Mouse (Mus musculus): ENCODE measurements around the gene Atg4b. TPM values are rescaled to one million over a fixed set of nuclear protein-coding genes. Genes with fewer than 3 reads are reported as not detected.

Gene Atg4b
- total and polyA plus RNA-seq, 2 experiments from 2014 or later = 39.3 to 81.8 TPM

DNA sequence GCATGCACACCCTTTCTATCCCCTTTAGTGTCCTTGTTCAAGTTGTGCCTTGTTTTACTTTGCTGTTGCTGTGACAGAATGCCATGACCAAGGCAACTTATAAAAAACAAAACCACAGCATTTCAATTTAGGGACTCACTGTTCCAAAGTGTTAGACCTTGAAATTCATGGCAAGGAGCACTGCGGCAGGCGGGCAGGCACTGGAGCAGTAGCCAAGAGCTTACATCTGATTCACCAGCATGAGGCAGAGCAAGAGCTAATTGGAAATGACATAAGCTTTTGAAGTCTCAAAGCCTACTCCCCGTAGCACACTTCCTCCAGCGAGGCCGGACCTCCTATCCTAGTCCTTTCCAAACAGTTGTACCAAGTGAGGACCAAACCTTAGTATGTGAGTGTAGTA is 25.4 kb downstream of the Atg4b start:
- no peak overlapping the region for H3K9ac ChIP-seq (replicated peaks; ENCODE audit: low read length, poor library complexity, severe bottlenecking)
- H3K9me3 ChIP-seq (ENCODE audit: low read length) = no peaks in the 10 kb centered on the region
- no peak for ATAC-seq (ENCODE audit: low FRiP score)
- H3K4me1 ChIP-seq (ENCODE audit: insufficient read depth, low read length) = no peaks in the 10 kb centered on the region
- no peak for TF ChIP-seq CTCF (IDR thresholded peaks at IDR 0.05)
- H3K27ac ChIP-seq (ENCODE audit: low read depth, low read length) = no peak overlapping the region
- WGBS = 82% methylated on average over 5 of the region's 5 CpGs
- H3K27me3 ChIP-seq (ENCODE audit: insufficient read depth, low read length) = no peaks in the 10 kb centered on the region
- H3K4me2 ChIP-seq (ENCODE audit: low read depth, low read length, poor library complexity, severe bottlenecking) = no peak overlapping the region
- H3K4me3 ChIP-seq (ENCODE audit: low read depth, low read length) = no peak overlapping the region
- DNase-seq (ENCODE audit: low spot score) = no peak
- H3K36me3 ChIP-seq (ENCODE audit: insufficient read depth, low read length) = peaks cover 60% of the 10 kb centered on the region

DNA sequence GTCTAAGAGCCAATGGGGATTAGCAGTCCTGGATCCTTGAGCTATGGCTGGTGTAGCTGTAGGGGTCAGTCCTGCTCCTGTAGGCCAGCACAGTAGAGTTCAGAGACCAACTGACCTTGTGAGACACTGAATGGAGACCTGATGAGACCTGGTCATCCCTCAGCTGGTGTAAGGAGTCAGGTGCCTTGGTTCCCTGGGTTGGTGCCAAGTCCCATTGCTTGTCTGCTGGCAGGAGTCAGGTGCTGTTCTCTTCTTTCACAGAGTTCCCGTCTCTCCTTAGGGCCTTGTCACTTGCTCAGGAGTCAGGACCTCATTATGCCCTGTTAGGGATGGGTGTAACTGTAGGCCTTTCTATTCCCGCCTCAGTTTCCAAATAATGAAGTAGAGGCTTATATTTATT is 35.6 kb downstream of the Atg4b start:
- no peaks in the 10 kb centered on the region for H3K27me3 ChIP-seq (ENCODE audit: insufficient read depth, low read length)
- no peaks in the 10 kb centered on the region for H3K9me3 ChIP-seq (ENCODE audit: low read length)
- peaks cover 66% of the 10 kb centered on the region for H3K36me3 ChIP-seq (ENCODE audit: insufficient read depth, low read length)
- H3K4me3 ChIP-seq (ENCODE audit: low read depth, low read length) = no peak overlapping the region
- no peaks in the 10 kb centered on the region for H3K4me1 ChIP-seq (ENCODE audit: insufficient read depth, low read length)
- H3K9ac ChIP-seq (replicated peaks; ENCODE audit: low read length, poor library complexity, severe bottlenecking) = no peak overlapping the region
- H3K27ac ChIP-seq (ENCODE audit: low read depth, low read length) = no peak overlapping the region
- no peak for ATAC-seq (ENCODE audit: low FRiP score)
- TF ChIP-seq CTCF (IDR thresholded peaks at IDR 0.05) = no peak
- 95% methylated on average over 2 of the region's 2 CpGs for WGBS
- no peak for DNase-seq (ENCODE audit: low spot score)
- no peak overlapping the region for H3K4me2 ChIP-seq (ENCODE audit: low read depth, low read length, poor library complexity, severe bottlenecking)

DNA sequence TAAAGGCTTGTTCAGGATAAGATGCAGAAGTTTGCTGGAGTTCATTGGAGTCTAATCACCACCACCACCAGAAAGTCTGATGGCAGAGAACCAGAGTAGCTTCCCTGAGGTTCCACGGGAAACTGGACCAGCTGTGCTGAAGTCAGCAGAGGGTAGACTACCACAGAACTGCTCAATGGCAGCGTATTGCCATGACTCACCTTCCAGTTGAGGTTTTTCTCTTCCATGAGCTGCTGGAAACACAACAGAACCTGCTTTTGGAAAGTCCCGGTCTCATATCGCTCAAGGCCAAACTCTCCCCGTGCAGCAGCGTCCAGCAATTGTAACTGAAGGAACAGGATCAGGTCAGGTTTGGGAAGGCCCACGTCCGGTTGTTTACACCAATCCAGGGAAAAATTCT is 43.2 kb downstream of the Atg4b start:
- Histone ChIP-seq H3K4me2 (ENCODE audit: low read depth, low read length, poor library complexity, severe bottlenecking) (no peak overlapping the region), H3K27ac (ENCODE audit: low read depth, low read length) (no peak overlapping the region), H3K36me3 (ENCODE audit: insufficient read depth, low read length) (peaks cover 37% of the 10 kb centered on the region), H3K4me3 (ENCODE audit: low read depth, low read length) (no peak overlapping the region), H3K9ac (replicated peaks; ENCODE audit: low read length, poor library complexity, severe bottlenecking) (no peak overlapping the region), H3K9me3 (ENCODE audit: low read length) (no peaks in the 10 kb centered on the region), H3K27me3 (ENCODE audit: insufficient read depth, low read length) (no peaks in the 10 kb centered on the region), H3K4me1 (ENCODE audit: insufficient read depth, low read length) (no peaks in the 10 kb centered on the region)
- 95% methylated on average over 8 of the region's 8 CpGs for WGBS
- no peak for DNase-seq (ENCODE audit: low spot score)
- no peak for ATAC-seq (ENCODE audit: low FRiP score)
- TF ChIP-seq CTCF (IDR thresholded peaks at IDR 0.05) = no peak

DNA sequence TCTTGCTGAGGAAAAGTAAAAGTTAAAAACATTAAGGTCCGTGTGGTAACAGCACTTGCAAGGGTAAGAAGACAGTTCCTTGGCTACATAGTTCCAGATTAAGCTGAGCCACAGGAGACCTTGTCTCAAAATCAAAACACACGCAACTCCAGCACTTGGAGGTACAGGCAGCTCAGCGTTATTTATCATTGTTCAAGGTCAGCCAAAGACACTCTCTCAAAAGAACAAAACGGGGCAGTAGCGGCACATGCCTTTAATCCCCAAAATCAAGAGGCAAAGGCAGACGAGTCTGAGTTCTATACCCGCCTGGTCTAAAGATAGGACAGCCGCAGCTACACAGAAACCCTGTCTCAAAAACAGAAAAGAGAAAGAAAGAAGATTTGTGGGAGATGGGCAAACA is 44.6 kb downstream of the Atg4b start:
- ATAC-seq (ENCODE audit: low FRiP score) = no peak
- H3K9ac ChIP-seq (replicated peaks; ENCODE audit: low read length, poor library complexity, severe bottlenecking) = no peak overlapping the region
- H3K4me2 ChIP-seq (ENCODE audit: low read depth, low read length, poor library complexity, severe bottlenecking) = no peak overlapping the region
- H3K4me3 ChIP-seq (ENCODE audit: low read depth, low read length) = no peak overlapping the region
- DNase-seq (ENCODE audit: low spot score) = no peak
- TF ChIP-seq CTCF (IDR thresholded peaks at IDR 0.05) = no peak
- H3K36me3 ChIP-seq (ENCODE audit: insufficient read depth, low read length) = peaks cover 31% of the 10 kb centered on the region
- H3K27ac ChIP-seq (ENCODE audit: low read depth, low read length) = no peak overlapping the region
- 73% methylated on average over 8 of the region's 8 CpGs for WGBS
- H3K9me3 ChIP-seq (ENCODE audit: low read length) = no peaks in the 10 kb centered on the region
- no peaks in the 10 kb centered on the region for H3K27me3 ChIP-seq (ENCODE audit: insufficient read depth, low read length)
- no peaks in the 10 kb centered on the region for H3K4me1 ChIP-seq (ENCODE audit: insufficient read depth, low read length)

DNA sequence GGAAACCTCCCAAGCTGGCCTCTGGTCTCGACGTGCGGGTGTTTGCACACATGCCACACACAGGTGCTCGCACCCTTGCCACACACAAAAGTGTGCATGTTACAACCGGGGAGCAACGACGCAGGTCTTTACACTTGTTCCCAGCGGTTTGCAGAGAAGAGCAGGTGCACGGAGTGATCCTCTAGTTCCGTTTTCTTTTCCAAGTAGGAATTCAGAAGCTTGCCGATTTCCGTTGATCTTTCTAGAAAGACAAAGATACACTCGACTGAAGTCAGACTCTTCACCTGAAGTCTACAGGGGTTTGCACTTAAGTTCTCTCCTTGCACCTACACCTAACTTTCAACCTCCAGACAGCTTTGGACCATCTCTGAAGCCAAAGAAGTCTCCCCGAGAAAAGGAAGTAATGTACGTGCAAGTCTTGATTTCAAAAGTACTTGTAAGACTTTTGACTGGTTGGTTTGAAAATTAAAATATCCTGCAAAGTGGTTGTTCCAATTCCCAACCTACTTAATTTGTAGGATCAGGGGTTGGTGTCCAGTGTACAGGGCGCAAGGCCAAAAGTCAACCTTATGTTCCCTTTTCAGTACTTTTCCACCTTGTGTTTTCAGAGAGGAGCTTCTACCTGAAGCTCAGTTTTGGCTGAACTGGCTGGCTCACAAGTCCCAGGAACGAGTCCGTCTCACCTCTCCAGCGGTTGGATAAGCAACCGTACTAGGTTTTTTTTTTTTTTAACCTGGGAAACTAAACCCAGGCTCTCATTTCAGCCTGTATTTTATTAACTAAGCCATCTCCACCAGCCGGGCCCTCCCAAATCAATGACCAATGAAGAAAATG is 49.6 kb downstream of the Atg4b start:
- Histone ChIP-seq H3K36me3 (ENCODE audit: insufficient read depth, low read length) (peaks cover 8% of the 10 kb centered on the region; the same call in 1 of the 2 replicates), H3K4me3 (ENCODE audit: low read depth, low read length) (peak overlapping the region; percentile 67), H3K27me3 (ENCODE audit: insufficient read depth, low read length) (no peaks in the 10 kb centered on the region), H3K27ac (ENCODE audit: low read depth, low read length) (peak overlapping the region; percentile 68; the same call in 1 of the 2 replicates), H3K4me2 (ENCODE audit: low read depth, low read length, poor library complexity, severe bottlenecking) (peak overlapping the region; percentile 57), H3K4me1 (ENCODE audit: insufficient read depth, low read length) (peaks cover 7% of the 10 kb centered on the region; the same call in 1 of the 2 replicates), H3K9ac (replicated peaks; ENCODE audit: low read length, poor library complexity, severe bottlenecking) (peak overlapping the region; percentile 75), H3K9me3 (ENCODE audit: low read length) (no peaks in the 10 kb centered on the region)
- no peak for TF ChIP-seq CTCF (IDR thresholded peaks at IDR 0.05)
- DNase-seq (ENCODE audit: low spot score) (no peak), ATAC-seq (ENCODE audit: low FRiP score) (no peak)
- 78% methylated on average over 21 of the region's 21 CpGs for WGBS

DNA sequence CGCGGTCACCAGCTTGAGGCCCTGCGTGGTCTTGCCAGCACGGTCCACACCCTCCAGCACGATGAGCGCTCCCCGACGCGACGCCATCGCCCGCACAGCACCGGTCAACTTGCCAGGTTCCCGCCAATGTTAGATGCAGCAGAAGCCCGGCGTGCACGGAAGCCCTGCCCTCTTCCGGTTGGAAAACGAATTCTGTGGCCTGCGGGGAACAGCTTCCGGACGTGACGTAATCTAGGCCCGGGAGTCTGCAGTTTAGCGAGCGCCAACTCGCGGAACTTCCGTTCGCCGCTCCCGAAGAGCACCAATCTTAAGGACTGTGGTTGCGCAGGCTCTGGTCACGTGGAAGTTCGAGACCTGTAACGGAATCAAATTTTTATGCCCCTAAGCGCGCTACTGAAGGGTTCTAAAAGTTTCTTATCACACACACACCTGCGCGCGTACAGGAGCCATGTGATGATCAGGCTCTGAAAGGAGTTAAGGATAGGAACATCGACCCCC is 50.5 kb downstream of the Atg4b start, which contains the start of gene Dtymk:
Dtymk (minus strand) TSS at position 194 of the 498 bp plus-strand sequence.
- Histone ChIP-seq H3K4me1 (ENCODE audit: insufficient read depth, low read length) (peaks cover 7% of the 10 kb centered on the region; the same call in 1 of the 2 replicates), H3K36me3 (ENCODE audit: insufficient read depth, low read length) (peaks cover 14% of the 10 kb centered on the region; the same call in 1 of the 2 replicates), H3K9me3 (ENCODE audit: low read length) (no peaks in the 10 kb centered on the region), H3K27me3 (ENCODE audit: insufficient read depth, low read length) (no peaks in the 10 kb centered on the region), H3K27ac (ENCODE audit: low read depth, low read length) (peak within 1 kb of the TSS; percentile 68), H3K4me2 (ENCODE audit: low read depth, low read length, poor library complexity, severe bottlenecking) (peak within 1 kb of the TSS; percentile 57), H3K9ac (replicated peaks; ENCODE audit: low read length, poor library complexity, severe bottlenecking) (peak within 1 kb of the TSS; percentile 75), H3K4me3 (ENCODE audit: low read depth, low read length) (peak within 1 kb of the TSS; percentile 67)
- under 1% methylated on average over 42 of the region's 42 CpGs for WGBS
- peak; percentile 76 for TF ChIP-seq CTCF (IDR thresholded peaks at IDR 0.05)
- ATAC-seq (ENCODE audit: low FRiP score) (peak; percentile 45), DNase-seq (ENCODE audit: low spot score) (peak; percentile 98)

Data from midbrain, postnatal 0 days (tissue).